Mouse (Mus musculus) brain, adult 2 months (tissue): ENCODE results near the gene Pde1c.

Experiments used
- DNase-seq: peaks from one replicate; pipeline ENCODE4 v3.0.0; 2011; ENCODE audit warnings: low read depth, low spot score

Pde1c gene

DNA sequence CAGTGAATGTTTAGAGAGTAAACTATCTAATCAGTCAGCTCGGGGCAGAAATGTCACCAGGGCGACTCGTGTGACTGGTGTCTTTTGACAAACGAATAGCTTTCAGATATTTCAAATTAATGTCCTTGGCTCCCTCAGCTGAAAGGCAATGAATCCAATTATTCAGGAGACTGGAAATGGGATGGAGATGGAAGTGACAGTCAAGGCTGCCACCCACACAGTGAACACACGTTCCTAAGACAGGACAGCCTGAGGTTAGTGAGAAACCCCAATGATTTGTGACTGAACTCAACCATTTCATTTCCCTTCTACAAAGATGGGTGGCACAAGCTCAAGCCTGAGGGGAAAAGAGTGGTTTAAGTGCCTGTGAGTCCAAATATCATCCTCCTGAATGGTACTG is 470.5 kb downstream of the Pde1c start:
- no peak for DNase-seq

DNA sequence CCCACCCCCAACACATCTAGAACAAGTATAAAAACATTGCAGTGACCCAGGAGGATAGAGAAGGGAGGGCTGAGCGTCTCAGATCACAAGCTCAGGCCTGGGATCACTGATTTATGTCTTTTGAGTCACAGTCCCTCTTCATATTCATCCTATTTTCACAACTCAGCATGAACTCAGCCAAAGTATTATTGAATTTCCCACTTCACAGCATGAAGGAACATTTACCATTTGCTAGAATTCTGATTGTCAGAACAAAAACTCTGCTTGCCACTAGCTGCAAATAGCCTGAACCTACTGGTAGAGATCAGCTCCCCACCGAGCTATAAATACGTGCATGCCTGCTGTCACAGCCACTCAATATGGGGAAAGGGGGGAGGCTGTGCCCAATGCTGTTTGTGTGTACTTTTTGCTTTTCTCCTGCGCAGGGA is 492.5 kb downstream of the Pde1c start:
- peak; percentile 84 for DNase-seq

DNA sequence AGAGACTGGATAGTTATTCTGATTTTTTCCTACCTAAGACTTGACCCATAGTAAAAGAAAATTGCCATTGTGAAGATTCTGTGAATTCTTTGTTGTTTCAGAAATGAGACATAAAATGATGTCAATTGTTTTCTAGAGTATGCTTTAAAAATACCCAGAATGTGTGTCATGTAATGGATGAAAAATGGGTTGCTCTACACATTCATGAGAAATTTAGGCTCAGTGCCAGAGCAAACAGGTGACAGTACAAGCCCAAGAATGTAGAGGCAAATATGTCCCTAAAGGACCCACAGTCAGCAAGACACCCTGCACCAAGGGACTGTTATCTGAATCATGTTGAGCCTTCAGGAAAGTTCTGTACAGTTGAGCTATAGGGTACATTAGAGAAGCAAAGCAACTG is 500.4 kb downstream of the Pde1c start:
- peak; percentile 4 for DNase-seq

DNA sequence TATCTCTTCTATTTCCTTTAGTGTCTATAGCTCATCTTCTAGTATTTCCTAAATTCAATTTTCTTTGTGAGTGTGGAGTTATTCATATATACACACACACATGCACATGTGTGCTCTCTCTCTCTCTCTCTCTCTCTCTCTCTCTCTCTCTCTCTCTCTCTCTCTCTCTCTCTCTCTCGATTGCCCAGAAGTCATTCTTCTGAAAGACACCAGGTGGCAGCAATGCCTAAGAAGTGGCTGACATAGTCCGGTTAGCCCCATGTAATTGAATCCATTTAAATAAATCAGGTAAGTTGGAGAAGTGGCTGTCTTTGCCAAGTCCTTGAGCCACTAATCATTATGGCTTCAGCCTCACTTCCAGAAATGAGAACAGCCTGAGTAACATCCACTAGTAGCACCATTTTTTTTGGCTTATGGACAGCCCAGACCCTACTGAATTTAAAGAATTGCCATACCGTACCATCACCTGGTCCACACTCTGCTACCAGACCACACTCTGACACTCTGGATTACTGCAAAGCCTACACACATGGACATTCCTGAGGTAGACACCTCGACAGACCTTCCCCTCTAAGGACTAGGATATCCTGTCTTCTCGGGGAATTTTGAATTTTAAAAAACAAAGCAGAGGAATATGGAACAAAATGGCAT is 502.1 kb downstream of the Pde1c start:
- peak; percentile 92 for DNase-seq

DNA sequence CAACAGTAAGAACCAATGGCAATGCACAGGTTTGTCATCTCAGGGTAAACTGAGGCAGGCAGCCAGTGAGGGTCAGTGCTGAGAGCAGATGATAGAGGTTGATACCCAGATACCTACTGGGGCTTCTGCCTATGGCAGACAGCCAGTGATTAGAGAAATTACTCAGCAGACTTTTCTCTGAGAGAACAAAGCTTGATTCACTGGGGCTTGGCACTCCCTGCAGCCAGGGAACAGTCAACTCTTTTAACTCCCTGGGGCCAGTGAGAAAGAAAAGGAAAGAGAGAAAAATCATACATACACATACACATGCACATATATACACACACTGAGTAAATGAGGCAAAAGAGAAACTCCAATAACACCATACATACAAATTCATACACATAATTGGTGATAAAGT is 505.2 kb downstream of the Pde1c start:
- peak; percentile 56 for DNase-seq

DNA sequence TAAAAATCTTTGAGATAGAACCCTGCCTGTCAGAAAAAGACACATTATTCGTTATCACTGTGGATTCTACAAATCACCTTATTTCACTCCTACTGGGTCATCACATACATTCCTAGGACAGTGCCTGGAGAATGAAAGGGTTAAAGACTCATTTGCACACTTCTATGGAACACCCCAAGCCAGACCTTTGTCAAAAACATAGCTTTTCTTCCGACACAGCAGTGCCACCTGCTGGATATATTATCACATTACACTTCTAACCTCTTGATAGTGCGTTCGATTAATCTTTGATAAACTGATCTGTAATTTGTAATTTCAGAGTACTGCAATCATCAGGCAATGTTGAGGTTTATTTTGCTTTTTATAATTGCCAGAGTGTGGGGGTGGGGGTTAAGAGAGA is 519.8 kb downstream of the Pde1c start:
- DNase-seq: peak; percentile 63

DNA sequence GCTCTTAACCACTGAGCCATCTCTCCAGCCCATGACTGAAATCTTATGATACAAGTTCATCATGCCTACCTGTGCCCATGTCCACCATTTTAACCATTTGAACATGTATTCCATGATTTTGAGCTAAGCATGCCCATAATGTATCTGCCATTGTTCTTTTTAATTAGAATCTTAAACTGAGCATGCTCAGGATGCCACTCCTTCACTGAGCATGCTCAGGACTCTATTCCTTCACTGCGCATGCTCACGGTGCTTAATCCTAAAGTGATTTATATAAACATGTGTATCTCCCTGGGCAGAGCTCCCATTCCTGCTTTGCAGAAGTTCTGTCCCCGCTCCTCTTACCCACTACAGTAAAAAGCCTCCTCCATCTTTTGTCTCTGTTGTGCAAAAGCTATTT is 520.3 kb downstream of the Pde1c start:
- DNase-seq: peak; percentile 8

DNA sequence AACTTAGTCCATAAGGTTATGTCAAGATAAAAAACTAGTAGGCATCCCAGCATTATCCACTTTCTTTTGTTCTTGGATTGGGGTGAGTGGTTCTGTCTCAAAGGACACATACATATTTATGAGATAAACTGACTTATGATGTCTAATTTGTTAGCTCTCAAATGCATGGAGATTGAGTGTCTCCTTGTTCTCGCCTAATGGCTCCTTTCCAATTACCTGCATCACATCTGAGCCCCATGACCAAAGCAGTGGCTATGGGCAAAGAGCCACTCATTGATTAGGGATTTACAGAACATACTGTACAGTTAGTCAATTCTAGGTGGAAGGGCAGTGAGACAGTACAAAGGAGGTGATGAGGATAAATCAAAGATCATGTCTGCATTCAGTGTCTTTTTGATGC is 524.2 kb downstream of the Pde1c start:
- DNase-seq: no peak

DNA sequence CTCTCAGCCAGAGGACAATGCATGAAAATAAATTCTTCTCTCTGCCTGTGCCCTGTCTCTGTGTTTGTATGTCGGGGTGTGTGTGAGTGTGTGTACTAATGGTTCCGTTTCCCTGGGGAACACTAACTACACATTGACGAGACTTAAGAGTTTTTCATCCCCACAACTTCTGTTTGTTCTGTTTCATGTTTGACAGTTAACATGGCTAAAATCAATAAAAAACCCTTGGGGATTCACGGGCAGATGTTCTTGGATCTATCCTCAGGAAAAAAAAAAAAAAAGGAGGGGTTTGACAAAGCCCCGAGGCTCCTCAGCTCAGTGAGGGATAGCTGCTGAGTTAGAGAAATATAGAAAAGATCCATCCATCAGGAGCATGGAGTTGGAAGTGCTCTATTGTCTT is 524.6 kb downstream of the Pde1c start:
- DNase-seq: no peak

DNA sequence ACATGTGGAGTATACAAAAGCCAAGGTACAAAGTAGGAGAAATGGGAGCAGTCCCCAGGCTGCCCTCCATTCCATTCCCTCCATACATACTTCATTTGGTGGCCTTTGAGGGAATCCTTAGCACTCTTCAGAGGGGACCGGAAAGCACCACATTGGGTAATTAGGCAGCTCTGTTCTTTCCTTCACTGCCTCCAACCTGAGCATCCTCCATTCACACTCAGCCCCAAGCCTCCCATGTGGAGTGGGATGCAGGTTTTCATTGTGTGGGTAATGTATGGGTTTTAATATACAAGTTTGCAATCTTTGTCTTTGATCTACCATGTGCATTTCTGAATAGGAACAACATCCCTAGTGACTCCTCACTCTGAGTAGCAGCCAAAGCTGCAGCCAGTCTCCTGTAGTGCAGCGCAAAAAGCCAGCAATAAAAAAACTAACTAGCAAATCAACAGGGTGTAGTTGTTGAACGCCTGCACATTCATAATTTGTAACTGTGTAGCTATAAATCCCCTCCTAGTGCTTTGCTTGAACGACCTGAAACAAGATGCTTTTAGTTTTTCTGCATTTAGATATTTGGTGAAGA is 529.3 kb downstream of the Pde1c start:
- DNase-seq: no peak

DNA sequence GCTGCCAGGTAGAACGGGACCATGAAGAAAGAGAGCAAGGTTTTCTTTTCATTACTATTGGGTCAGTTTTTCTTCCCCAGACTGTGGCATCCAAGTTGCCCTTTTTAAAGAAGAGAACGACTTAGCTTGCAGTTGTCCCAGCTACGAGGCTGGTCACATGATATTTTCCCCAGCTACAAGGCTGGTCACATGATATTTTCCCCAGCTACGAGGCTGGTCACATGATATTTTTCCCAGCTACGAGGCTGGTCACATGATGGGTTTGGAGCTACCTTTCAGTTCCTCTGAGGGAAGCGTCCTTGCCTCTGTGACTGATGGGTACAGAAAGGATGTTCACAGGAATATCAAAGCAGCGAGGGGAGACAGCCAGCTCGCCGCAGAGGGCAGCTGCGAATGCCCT is 533.8 kb downstream of the Pde1c start:
- DNase-seq: no peak

DNA sequence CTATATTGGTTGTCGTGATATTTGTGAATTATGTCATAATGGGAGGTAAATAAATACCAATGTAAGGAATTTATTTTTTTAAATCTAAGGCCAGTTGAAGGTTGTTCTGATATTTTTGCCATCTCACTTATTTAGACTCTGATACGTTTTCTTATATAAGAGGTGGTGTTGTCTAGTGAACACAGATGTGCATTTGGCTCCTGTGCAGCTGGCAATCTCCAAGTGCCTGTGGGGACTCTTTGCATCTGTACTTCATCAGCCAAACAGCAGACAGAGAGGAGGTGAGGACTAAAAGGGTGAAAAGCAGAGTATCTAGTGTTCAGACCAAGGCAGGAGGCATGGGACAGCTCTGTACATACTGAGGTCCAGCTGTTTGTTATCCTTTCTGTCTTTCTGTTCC is 536.7 kb downstream of the Pde1c start:
- DNase-seq: peak; percentile 7

DNA sequence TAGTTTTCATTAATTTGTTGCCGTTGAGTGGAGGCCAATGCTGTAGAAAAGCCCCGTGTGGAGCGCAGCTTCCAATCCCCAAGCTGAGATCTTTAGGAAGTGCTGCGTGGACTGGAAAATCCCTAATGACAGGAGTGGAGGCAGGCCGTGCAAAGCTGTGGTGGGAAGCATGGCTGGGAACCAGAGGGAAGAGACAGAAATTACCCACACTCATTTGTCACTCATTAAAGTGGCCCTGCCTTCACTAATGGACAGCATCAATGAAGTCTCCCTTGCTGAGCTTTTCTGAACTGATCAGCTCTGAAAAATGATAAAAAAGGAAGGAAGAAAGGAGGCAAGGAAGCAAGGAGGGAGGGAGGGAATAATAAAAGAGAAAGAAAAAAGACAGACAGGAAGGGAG is 538.9 kb downstream of the Pde1c start:
- no peak for DNase-seq

DNA sequence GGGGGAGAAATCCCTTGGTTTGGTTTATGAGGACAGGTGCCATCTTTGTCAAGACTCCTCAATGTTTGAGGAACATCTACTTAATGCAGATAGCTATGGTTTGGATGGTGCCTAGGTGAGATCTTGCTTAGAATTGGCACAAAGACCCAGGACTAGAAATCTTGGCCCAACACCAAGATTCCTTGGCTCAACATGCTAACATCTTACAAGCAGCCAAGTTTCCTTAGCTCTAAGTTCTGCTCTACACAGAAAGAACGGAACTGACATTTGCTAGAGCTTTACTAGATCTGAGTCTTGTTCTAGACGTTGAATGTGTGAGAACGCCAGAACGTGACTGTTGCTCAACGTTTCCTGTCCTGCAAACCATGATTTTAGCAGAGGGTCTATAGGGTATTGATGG is 540.9 kb downstream of the Pde1c start:
- DNase-seq: peak; percentile 63

DNA sequence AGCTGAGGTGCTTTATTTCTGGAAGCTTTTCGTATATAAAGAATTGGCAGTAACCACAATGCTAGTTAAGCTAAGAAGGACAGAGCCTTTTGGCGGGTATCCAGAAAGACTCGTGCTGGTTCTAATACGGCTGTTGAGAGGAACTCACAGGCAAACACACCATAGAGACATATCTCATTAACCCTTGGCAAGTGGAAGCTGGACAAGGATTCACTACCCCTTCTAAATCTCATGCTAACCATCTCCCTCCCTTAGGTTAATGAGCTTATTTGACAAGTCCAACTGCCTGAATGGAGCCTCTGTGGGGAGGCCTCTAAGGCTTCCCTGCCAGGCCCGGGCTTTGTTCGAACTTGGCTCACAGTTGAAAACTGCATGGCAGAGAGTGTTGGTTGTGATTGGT is 541.6 kb downstream of the Pde1c start:
- no peak for DNase-seq

DNA sequence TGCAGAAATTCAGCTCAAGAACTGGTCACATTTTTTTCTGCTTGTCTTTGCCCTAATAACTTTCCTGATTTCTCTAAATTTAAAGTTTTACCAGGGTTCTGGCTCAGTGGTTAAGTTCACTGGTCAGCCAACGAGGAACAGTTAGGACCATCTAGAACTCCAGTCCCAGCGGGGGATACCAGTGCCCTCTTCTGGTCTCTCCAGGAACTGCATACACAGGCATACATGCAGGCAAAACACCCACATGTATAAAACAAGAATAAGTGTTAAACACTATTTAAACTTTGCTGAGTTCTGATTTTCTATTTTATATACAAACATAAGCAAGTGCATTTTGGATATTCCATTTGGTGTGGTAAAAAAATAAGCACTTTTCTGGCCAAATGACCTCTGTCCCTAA is 543.4 kb downstream of the Pde1c start:
- peak; percentile 17 for DNase-seq
